Mouse (Mus musculus) left cerebral cortex, postnatal 10 days (tissue): ENCODE measurements around the gene Apoa2. TPM values are rescaled to one million over a fixed set of nuclear protein-coding genes. Genes with fewer than 3 reads are reported as not detected.

Experiments
- DNase-seq, 2 experiments: peaks; one replicate each; pipeline ENCODE4 v3.0.0; 2021 to 2022; ENCODE audit warnings: low spot score in 2 of 2, mixed read lengths in 1 of 2; ENCODE audit errors: extremely low spot score in 1 of 2
- intact Hi-C: fragments of 180-260 bp; cut with DNase I; formaldehyde crosslinking; loops from one replicate; pipeline ENCODE4 v1.15.1; 2025
- total RNA-seq, 2 experiments: library from RNA; stranded (reverse); gene quantifications; 2 replicates each; pipeline ENCODE4 v1.2.3; 2021

Apoa2 gene
- total RNA-seq, 2 experiments from 2014 or later, result 2.5 to 3.9 TPM

- intact Hi-C loops, result loop anchor here (5.0 to 10.0 kb wide), 2 partner anchors 139 to 356 kb away; partner anchors contain the start of gene Cfap126
- DNase-seq, result peak in 1 of 2 experiments; percentile 48
Observed at GRCm38 (mm10) chr1:171250680-171251593, 26.1 kb downstream of the Apoa2 start, which contains the start of gene Ndufs2. Gene Ndufs2 (minus strand): TSS chr1:171251388.

GRCm38 (mm10) chr1:171251594-171252324 lies 26.9 kb downstream of the Apoa2 start:
- intact Hi-C loops, result loop anchor here (5.0 to 10.0 kb wide), 2 partner anchors 139 to 357 kb away; partner anchors contain the start of gene Cfap126
- peak in 1 of 2 experiments; percentile 61 for DNase-seq

GRCm38 (mm10) chr1:171252415-171252814 lies 27.6 kb downstream of the Apoa2 start:
- no peak for DNase-seq
- intact Hi-C loops, result loop anchor here (5.0 to 10.0 kb wide), 2 partner anchors 140 to 358 kb away; partner anchors contain the start of gene Cfap126

- no peak for DNase-seq
- intact Hi-C loops, result loop anchor here (10.0 kb wide), 1 partner anchor 361 kb away; no protein-coding TSS in a partner anchor
Observed at GRCm38 (mm10) chr1:171256095-171256818, 31.4 kb downstream of the Apoa2 start.

- DNase-seq, result peak in 1 of 2 experiments; percentile 72
- intact Hi-C loops, result loop anchor here (10.0 kb wide), 1 partner anchor 362 kb away; no protein-coding TSS in a partner anchor
Observed at GRCm38 (mm10) chr1:171256937-171257548, 32.2 kb downstream of the Apoa2 start.

- intact Hi-C loops, result loop anchor here (10.0 kb wide), 1 partner anchor 363 kb away; no protein-coding TSS in a partner anchor
- DNase-seq, result no peak
Observed at GRCm38 (mm10) chr1:171257781-171258180, 32.9 kb downstream of the Apoa2 start.

- intact Hi-C loops, result loop anchor here (10.0 kb wide), 1 partner anchor 364 kb away; no protein-coding TSS in a partner anchor
Observed at GRCm38 (mm10) chr1:171258921-171259320, 34.1 kb downstream of the Apoa2 start.

GRCm38 (mm10) chr1:171260316-171260715 lies 35.5 kb downstream of the Apoa2 start:
- DNase-seq, result no peak
- intact Hi-C loops, result no loop called here

More at GRCm38 (mm10) chr1:171258921-171259320, 34.1 kb downstream of the Apoa2 start:
- DNase-seq, result no peak

- peak; percentile 84 to 89 for DNase-seq
- intact Hi-C loops, result no loop called here
Observed at GRCm38 (mm10) chr1:171262594-171263130, 37.8 kb downstream of the Apoa2 start.

GRCm38 (mm10) chr1:171263185-171263611 lies 38.3 kb downstream of the Apoa2 start:
- DNase-seq, result peak in 1 of 2 experiments; percentile 73

GRCm38 (mm10) chr1:171263666-171264461 lies 39.0 kb downstream of the Apoa2 start:
- intact Hi-C loops, result no loop called here
- no peak for DNase-seq

More at GRCm38 (mm10) chr1:171263185-171263611, 38.3 kb downstream of the Apoa2 start:
- intact Hi-C loops, result no loop called here

- intact Hi-C loops, result no loop called here
Observed at GRCm38 (mm10) chr1:171265971-171266744, 41.3 kb downstream of the Apoa2 start.

GRCm38 (mm10) chr1:171268341-171268740 lies 43.5 kb downstream of the Apoa2 start:
- DNase-seq, result no peak
- intact Hi-C loops, result no loop called here

More at GRCm38 (mm10) chr1:171265971-171266744, 41.3 kb downstream of the Apoa2 start:
- no peak for DNase-seq

- peak; percentile 91 to 95 for DNase-seq
- intact Hi-C loops, result no loop called here
Observed at GRCm38 (mm10) chr1:171269848-171270572, 45.2 kb downstream of the Apoa2 start, which contains the start of gene B4galt3. Gene B4galt3 (plus strand): TSS chr1:171270328.

- peak in 1 of 2 experiments; percentile 56 for DNase-seq
- intact Hi-C loops, result no loop called here
Observed at GRCm38 (mm10) chr1:171270573-171270900, 45.7 kb downstream of the Apoa2 start.
